Mouse (Mus musculus) spleen, adult 2 months (tissue): ENCODE data around the gene Axl. TPM values are rescaled to one million over a fixed set of nuclear protein-coding genes. Genes with fewer than 3 reads are reported as not detected.
A peak's percentile ranks its signal among the peaks of the same experiment; 100 is the strongest.

ENCODE experiments used
- DNase-seq, 2 experiments: peaks; one replicate each; pipeline versions ENCODE4 v3.0.0 to v3.0.0-alpha.2; 2012 to 2021; ENCODE audit warnings: low spot score in 2 of 2, low read depth in 1 of 2
- H3K27ac ChIP-seq: fragments of 200-500 bp; 2 replicates; pipeline ENCODE4 v1.5.1; 2012; ENCODE audit warnings: low read length, inconsistent platforms; ENCODE audit not compliant: insufficient read depth
- H3K27me3 ChIP-seq: fragments of 200-500 bp; 2 replicates; pipeline ENCODE4 v1.6.1; 2012; ENCODE audit warnings: mild to moderate bottlenecking, moderate library complexity, low read length, inconsistent platforms; ENCODE audit not compliant: control insufficient read depth, insufficient read depth
- H3K36me3 ChIP-seq: fragments of 200-500 bp; 2 replicates; pipeline ENCODE4 v1.6.1; 2012; ENCODE audit warnings: mild to moderate bottlenecking, low read length, inconsistent platforms; ENCODE audit not compliant: control insufficient read depth, insufficient read depth
- H3K4me1 ChIP-seq: fragments of 200-500 bp; 2 replicates; pipeline ENCODE4 v1.6.1; 2011; ENCODE audit warnings: inconsistent platforms; ENCODE audit not compliant: control insufficient read depth, insufficient read depth, insufficient read length
- H3K4me3 ChIP-seq: fragments of 200-500 bp; 2 replicates; pipeline ENCODE4 v1.5.1; 2011; ENCODE audit warnings: mild to moderate bottlenecking, inconsistent platforms; ENCODE audit not compliant: insufficient read depth, insufficient read length; ENCODE audit errors: extremely low read depth
- CTCF ChIP-seq: fragments of 200-500 bp; IDR thresholded peaks from 2 replicates; pipeline ENCODE4 v1.5.1; 2011; ENCODE audit warnings: mild to moderate bottlenecking, inconsistent platforms; ENCODE audit not compliant: insufficient read depth, insufficient read length, insufficient replicate concordance; ENCODE audit errors: extremely low read depth
- POLR2A ChIP-seq: fragments of 200-500 bp; IDR thresholded peaks from 2 replicates; pipeline ENCODE4 v1.6.1; 2011; ENCODE audit warnings: low read depth, low read length, inconsistent platforms
- WGBS: fragments of 180-500 bp; shearing (Covaris S2); methylation state at CpG from one replicate; pipeline ENCODE4 v1.1.7; 2018; 5-methylcytosine and 5-hydroxymethylcytosine counted together
- polyA plus RNA-seq: library from polyadenylated mRNA; depleted of rRNA; stranded (reverse); fragments of >200 nt; gene quantifications from 2 replicates; pipeline ENCODE4 v1.2.3, GENCODE M21; 2012

Gene Axl
- polyA plus RNA-seq, 1 experiment, result 129 TPM

DNA sequence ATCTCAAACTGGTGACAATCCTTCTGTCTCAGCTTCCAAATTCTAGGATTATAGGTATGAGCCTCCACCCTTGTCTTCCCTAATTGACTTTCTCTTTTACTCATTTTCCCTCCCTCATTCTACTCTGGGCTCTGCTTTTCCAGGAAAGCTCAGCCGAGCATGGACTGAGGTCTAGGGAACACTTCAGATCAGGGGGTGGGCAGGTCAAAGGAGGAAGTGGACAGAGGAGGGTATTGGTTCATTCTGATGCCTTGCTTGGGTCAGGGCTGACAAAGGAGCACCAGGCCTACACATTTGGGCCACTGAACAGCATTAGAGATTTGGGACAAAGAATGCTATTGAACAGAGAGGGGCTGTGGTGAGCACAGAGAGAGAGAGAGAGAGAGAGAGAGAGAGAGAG, 3.7 kb downstream of the Axl start:
- peaks cover 9% of the 10 kb centered on the region for H3K4me1 ChIP-seq
- H3K36me3 ChIP-seq, result no peaks in the 10 kb centered on the region
- WGBS, result 55% methylated on average over 1 of the region's 1 CpGs
- H3K27ac ChIP-seq, result no peak overlapping the region
- H3K27me3 ChIP-seq, result peaks cover 8% of the 10 kb centered on the region; the same call in 1 of the 2 replicates
- no peak overlapping the region for H3K4me3 ChIP-seq
- TF ChIP-seq CTCF (no peak), POLR2A (no peak)
- DNase-seq, result no peak

DNA sequence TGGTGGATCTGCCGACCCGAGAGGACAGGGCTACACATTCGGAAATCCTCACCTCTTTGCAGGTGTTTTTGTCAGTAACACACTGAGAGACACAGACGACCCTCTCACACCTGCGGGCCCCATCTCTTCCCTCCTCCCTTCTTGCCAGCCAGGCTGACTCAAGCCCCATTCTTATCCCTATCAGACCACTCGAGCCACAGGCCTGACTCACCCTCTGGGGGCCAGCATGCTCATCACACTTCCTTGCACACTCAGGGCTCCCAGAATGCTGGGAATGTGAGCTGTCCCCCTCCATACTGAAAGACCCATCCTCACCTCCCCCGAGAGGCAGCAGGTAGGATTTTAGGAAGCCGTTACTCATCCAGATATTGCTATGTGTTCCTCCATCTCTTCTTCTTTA, 4.8 kb downstream of the Axl start:
- 70% methylated on average over 8 of the region's 8 CpGs for WGBS
- Histone ChIP-seq H3K27ac (no peak overlapping the region), H3K4me3 (no peak overlapping the region), H3K36me3 (no peaks in the 10 kb centered on the region), H3K4me1 (peaks cover 9% of the 10 kb centered on the region), H3K27me3 (peaks cover 6% of the 10 kb centered on the region; the same call in 1 of the 2 replicates)
- no peak for TF ChIP-seq POLR2A
- TF ChIP-seq CTCF, result no peak
- no peak for DNase-seq

DNA sequence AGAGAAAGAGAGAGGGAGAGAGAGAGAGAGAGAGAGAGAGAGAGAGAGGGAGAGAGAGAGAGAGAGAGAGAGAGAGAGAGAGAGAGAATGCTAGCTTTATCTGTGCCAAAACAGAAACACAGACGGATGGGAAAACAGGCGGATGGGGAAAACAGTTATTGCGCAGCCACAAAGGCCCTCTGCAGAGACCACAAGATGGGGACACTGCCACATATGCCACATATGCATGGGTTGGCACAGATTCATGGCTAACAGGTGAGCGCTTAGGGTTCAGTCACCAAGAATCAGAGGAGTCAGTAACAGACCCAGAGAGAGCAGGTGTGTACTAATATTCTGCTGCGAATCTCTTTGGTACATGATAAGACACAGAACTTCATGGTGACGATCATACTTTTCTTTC, 5.8 kb downstream of the Axl start:
- Histone ChIP-seq H3K36me3 (no peaks in the 10 kb centered on the region), H3K27ac (no peak overlapping the region), H3K4me1 (peaks cover 9% of the 10 kb centered on the region), H3K27me3 (no peaks in the 10 kb centered on the region), H3K4me3 (no peak overlapping the region)
- TF ChIP-seq CTCF (no peak), POLR2A (no peak)
- no peak for DNase-seq
- 27% methylated on average over 6 of the region's 6 CpGs for WGBS

DNA sequence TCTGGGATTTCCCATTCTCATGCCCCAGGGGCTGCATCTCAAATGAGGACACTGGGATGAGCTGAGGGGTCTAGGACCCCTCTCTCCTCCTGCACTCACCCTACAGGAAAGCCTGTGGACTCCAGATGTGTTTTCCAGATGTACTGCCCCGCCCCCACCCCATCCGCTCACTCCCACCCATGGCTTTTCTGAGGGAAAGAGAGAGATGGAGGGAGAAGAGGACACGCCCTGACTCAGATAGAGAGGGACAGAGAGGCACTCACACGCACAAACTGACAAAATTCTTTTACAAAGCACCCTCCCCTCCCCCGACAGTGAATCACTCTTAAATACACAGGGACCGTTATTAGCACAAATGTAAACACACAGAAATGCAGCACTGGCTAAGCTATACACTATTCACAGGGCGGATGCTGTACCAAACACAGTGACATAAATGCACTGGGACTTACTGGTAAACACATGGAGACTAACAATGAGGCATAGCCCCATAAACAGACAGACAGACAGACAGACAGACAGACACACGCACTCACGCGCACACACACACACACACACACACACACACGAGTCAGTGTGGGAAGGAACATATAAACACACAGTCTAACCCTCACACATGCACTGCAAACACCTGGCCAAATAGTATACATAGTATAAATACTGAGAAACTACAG, 6.4 kb downstream of the Axl start:
- 36% methylated on average over 11 of the region's 11 CpGs for WGBS
- no peaks in the 10 kb centered on the region for H3K36me3 ChIP-seq
- no peak for TF ChIP-seq POLR2A
- TF ChIP-seq CTCF, result no peak
- peak overlapping the region; percentile 37 for H3K27ac ChIP-seq
- no peak for DNase-seq
- H3K4me1 ChIP-seq, result peaks cover 8% of the 10 kb centered on the region
- H3K4me3 ChIP-seq, result no peak overlapping the region
- no peaks in the 10 kb centered on the region for H3K27me3 ChIP-seq

DNA sequence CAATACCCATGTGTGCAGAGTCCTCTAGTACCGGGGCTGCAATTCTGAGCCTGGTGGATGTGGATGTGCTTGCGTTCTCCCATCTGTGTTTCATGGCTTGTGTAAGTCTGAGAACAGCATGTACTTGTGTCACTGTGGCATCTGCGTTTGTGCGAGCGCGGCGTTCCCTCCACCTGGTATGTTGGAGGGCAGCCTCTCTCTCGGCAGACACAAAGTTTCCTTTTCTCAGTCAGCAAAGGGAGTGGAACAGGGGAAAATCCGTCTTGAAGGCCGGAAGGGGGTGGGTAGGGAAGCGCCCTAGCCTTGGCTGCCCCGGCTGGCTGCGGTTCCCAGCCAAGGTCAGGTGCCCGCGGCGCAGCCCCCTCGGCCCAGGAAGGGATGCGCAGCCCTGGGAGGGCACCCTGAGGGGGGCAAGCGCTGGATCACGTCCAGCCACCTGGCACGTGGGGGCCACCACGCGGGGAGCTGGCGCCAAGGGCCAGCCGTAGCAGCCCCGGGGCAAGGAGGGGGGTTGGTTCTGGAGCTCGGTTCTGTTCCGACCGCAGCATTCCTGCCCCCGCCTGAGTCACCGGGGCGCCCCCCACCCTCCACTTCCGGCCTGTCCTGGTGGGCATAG, 7.1 kb downstream of the Axl start:
- Histone ChIP-seq H3K4me1 (peaks cover 7% of the 10 kb centered on the region), H3K27me3 (no peaks in the 10 kb centered on the region), H3K36me3 (no peaks in the 10 kb centered on the region), H3K4me3 (peak overlapping the region; percentile 10; the same call in 1 of the 2 replicates), H3K27ac (peak overlapping the region; percentile 37)
- 3% methylated on average over 33 of the region's 33 CpGs for WGBS
- TF ChIP-seq CTCF, result no peak
- TF ChIP-seq POLR2A, result no peak
- DNase-seq, result no peak

DNA sequence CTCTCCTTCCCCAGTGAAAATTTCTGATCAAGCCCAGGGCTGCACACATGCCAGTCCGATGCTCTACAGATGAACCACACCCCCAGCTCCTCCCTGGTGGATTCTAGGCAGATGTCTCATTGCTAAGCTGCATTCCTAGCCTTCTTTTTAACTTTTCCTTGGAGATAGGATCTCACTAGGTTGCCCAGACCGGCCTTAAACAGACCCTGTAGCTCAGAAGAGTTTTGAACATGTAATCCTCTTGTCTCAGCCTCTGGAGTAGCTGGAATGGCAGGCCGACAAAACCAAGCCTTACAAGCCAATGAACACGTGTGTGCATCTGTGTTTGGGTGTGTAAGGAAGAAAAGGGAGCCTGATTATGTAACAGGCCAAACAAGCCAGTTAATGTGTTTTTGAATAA, 7.8 kb downstream of the Axl start:
- DNase-seq, result no peak
- no peak for TF ChIP-seq CTCF
- TF ChIP-seq POLR2A, result no peak
- Histone ChIP-seq H3K27ac (0 out of 2 replicates have a peak overlapping the region, but pooled peaks have one; percentile 4), H3K27me3 (no peaks in the 10 kb centered on the region), H3K4me1 (peaks cover 7% of the 10 kb centered on the region), H3K36me3 (no peaks in the 10 kb centered on the region), H3K4me3 (no peak overlapping the region)
- WGBS, result 69% methylated on average over 4 of the region's 4 CpGs

DNA sequence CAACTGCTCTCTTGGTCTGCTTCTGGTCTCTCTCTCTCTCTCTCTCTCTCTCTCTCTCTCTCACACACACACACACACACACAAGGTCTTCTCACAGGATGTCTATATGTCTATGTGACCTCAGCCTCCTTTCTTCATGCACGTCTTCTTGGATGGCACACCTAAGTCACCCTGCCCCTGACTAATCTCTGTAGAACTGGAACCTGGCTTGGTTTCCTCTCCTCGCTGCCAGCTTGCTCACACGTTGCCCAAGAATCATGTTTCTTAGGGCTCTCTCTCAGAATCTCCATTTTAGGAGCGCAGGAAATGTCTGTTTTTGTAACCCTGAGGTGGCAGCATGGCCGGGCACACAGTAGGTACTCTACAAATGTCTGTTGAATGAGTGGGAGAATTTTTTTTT, 8.5 kb downstream of the Axl start:
- Histone ChIP-seq H3K4me1 (peaks cover 7% of the 10 kb centered on the region), H3K27ac (no peak overlapping the region), H3K4me3 (no peak overlapping the region), H3K27me3 (no peaks in the 10 kb centered on the region), H3K36me3 (no peaks in the 10 kb centered on the region)
- DNase-seq, result no peak
- WGBS, result 80% methylated on average over 5 of the region's 5 CpGs
- no peak for TF ChIP-seq CTCF
- TF ChIP-seq POLR2A, result no peak
